Mouse (Mus musculus) ES-E14 (cell line): ENCODE results near the gene Zfp27. TPM values are rescaled to one million over a fixed set of nuclear protein-coding genes. Genes with fewer than 3 reads are reported as not detected.
A peak's percentile ranks its signal among the peaks of the same experiment; 100 is the strongest.
"Not testable (repeated sequence)": the region's sequence is repeated elsewhere in the genome, so short reads cannot be mapped to it uniquely, and the experiment has no call there.

Source experiments
- DNase-seq: peaks from one replicate; pipeline ENCODE4 v3.0.0-alpha.2; 2013; ENCODE audit warnings: low read depth, low spot score
- H3K27ac ChIP-seq: 2 replicates; pipeline ENCODE4 v1.5.1; 2012; ENCODE audit warnings: low read depth, mild to moderate bottlenecking, low read length, moderate library complexity, mixed read lengths; ENCODE audit not compliant: poor library complexity, insufficient read depth, severe bottlenecking
- H3K36me3 ChIP-seq: 2 replicates; pipeline ENCODE4 v1.6.1; 2012; ENCODE audit warnings: mild to moderate bottlenecking, low read length, moderate library complexity, mixed read lengths; ENCODE audit not compliant: control insufficient read depth, poor library complexity, insufficient read depth, severe bottlenecking
- H3K4me1 ChIP-seq, 2 experiments: fragments of 150-350 bp in 1 of 2; sonication (generic) in 1 of 2; 2 replicates each; pipeline ENCODE4 v1.6.1; 2012; ENCODE audit warnings: low read length in 2 of 2, mild to moderate bottlenecking in 1 of 2, mixed read lengths in 1 of 2; ENCODE audit not compliant: control insufficient read depth in 2 of 2, insufficient read depth in 2 of 2, poor library complexity in 1 of 2
- H3K4me3 ChIP-seq, 2 experiments: fragments of 150-350 bp in 1 of 2; sonication (generic) in 1 of 2; 2 replicates each; pipeline ENCODE4 v1.5.1; 2012; ENCODE audit warnings: low read length in 2 of 2, low read depth in 1 of 2, mild to moderate bottlenecking in 1 of 2, mixed read lengths in 1 of 2; ENCODE audit not compliant: insufficient read depth in 1 of 2, poor library complexity in 1 of 2, severe bottlenecking in 1 of 2
- H3K9ac ChIP-seq: 2 replicates; pipeline ENCODE4 v1.6.1; 2012; ENCODE audit warnings: low read depth, mild to moderate bottlenecking, low read length, mixed read lengths; ENCODE audit not compliant: poor library complexity, insufficient read depth, severe bottlenecking
- H3K9me3 ChIP-seq: fragments of 150-350 bp; sonication (generic); 2 replicates; pipeline ENCODE4 v1.6.1; 2012; ENCODE audit warnings: low read depth, mild to moderate bottlenecking, low read length; ENCODE audit not compliant: control insufficient read depth, insufficient read depth
- CHD2 ChIP-seq: IDR thresholded peaks from 2 replicates; pipeline ENCODE4 v1.6.1; 2014; ENCODE audit warnings: mild to moderate bottlenecking, low read depth, low read length, inconsistent platforms
- HCFC1 ChIP-seq: IDR thresholded peaks from 2 replicates; pipeline ENCODE4 v1.6.1; 2012; ENCODE audit warnings: low read length, inconsistent platforms, borderline replicate concordance; ENCODE audit not compliant: insufficient read depth
- MAFK ChIP-seq: IDR thresholded peaks from 2 replicates; pipeline ENCODE4 v1.6.1; 2014; ENCODE audit warnings: mild to moderate bottlenecking, low read depth, low read length, inconsistent platforms; ENCODE audit not compliant: insufficient read depth
- ZC3H11A ChIP-seq: IDR thresholded peaks from 2 replicates; pipeline ENCODE4 v1.6.1; 2012; ENCODE audit warnings: low read depth, mild to moderate bottlenecking, inconsistent platforms, low read length, borderline replicate concordance
- ZNF384 ChIP-seq: IDR thresholded peaks from 2 replicates; pipeline ENCODE4 v1.6.1; 2012; ENCODE audit warnings: low read depth, low read length, inconsistent platforms
- in situ Hi-C, 2 experiments: fragments of 600-800 bp; cut with MboI; formaldehyde crosslinking; loops; one replicate each; pipeline ENCODE4 v1.15.1; 2025; ENCODE audit warnings: low sequenced_read_pairs in 2 of 2, inconsistent platforms in 1 of 2; ENCODE audit not compliant: unreplicated experiment in 2 of 2
- total RNA-seq: library from RNA; depleted of rRNA; stranded (reverse); fragments of 300-350 nt; gene quantifications from 2 replicates; pipeline ENCODE4 v1.2.3, GENCODE M21; 2012

Zfp27 gene
- total RNA-seq, 1 experiment, result 6.1 TPM

- Histone ChIP-seq H3K4me1 (peaks cover 4 to 5% of the 10 kb centered on the region in 2 experiments; a peak in 1 of 4 replicates), H3K9ac (no peak overlapping the region), H3K4me3 (peak overlapping the region in 1 of 2 experiments; percentile 12; a peak in 2 of 4 replicates), H3K36me3 (peaks cover 8% of the 10 kb centered on the region; the same call in 1 of the 2 replicates), H3K27ac (no peak overlapping the region), H3K9me3 (peaks cover 13% of the 10 kb centered on the region)
- no peak for DNase-seq
- in situ Hi-C loops, result no loop called here
- no peak for TF ChIP-seq ZC3H11A
- TF ChIP-seq HCFC1, result no peak
- no peak for TF ChIP-seq ZNF384
- TF ChIP-seq CHD2, result no peak
- TF ChIP-seq MAFK, result no peak
Observed at GRCm38 (mm10) chr7:29880056-29880455, 26.3 kb downstream of the Zfp27 start.

- H3K9me3 ChIP-seq, DNase-seq, H3K9ac ChIP-seq, in situ Hi-C loops, H3K4me1 ChIP-seq: not testable (repeated sequence)
- Histone ChIP-seq H3K36me3 (peaks cover 11% of the 10 kb centered on the region), H3K27ac (peak overlapping the region; percentile 53), H3K4me3 (peak overlapping the region in 1 of 2 experiments; percentile 32; a peak in 3 of 4 replicates)
Observed at GRCm38 (mm10) chr7:29877561-29877960, 28.8 kb downstream of the Zfp27 start.

DNA sequence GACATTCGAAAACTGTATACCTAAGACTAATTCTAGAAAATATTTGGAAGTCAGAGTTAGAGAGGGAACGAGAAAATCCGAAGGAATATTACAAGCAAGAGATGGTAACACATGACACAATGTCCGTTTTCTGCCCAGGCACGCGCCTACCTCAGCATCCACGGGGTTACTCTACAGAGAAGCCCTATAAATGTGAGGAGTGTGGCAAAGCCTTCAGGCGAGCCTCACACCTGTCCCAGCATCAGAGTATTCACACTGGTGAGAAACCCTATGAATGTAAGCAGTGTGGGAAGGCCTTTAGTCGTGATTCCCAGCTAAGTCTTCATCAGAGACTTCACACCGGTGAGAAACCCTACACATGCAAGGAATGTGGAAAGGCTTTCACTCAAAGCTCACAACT lies 32.1 kb downstream of the Zfp27 start:
- in situ Hi-C loops, result no loop called here
- H3K27ac ChIP-seq, result no peak overlapping the region
- no peak overlapping the region for H3K4me3 ChIP-seq
- DNase-seq, result no peak
- peaks cover 3% of the 10 kb centered on the region in 2 experiments; a peak in 1 of 4 replicates for H3K4me1 ChIP-seq
- TF ChIP-seq MAFK (no peak), CHD2 (no peak), HCFC1 (no peak), ZNF384 (no peak), ZC3H11A (no peak)
- H3K9ac ChIP-seq, result no peak overlapping the region
- H3K36me3 ChIP-seq, result peaks cover 9% of the 10 kb centered on the region
- no peaks in the 10 kb centered on the region for H3K9me3 ChIP-seq

- TF ChIP-seq ZC3H11A (peak; percentile 68), MAFK (no peak)
- in situ Hi-C loops, result no loop called here
- Histone ChIP-seq H3K4me1 (peaks cover 0 to 4% of the 10 kb centered on the region in 2 experiments; a peak in 1 of 4 replicates), H3K4me3 (no peak overlapping the region), H3K36me3 (peaks cover 4% of the 10 kb centered on the region; the same call in 1 of the 2 replicates), H3K27ac (no peak overlapping the region), H3K9me3 (no peaks in the 10 kb centered on the region), H3K9ac (no peak overlapping the region)
- peak; percentile 51 for DNase-seq
Observed at GRCm38 (mm10) chr7:29861660-29862059, 44.7 kb downstream of the Zfp27 start.
